Mouse (Mus musculus) kidney, adult 8-10 months (tissue): ENCODE measurements around the gene Nkx2-9.

Source experiments
- DNase-seq, 2 experiments: peaks; one replicate each; pipeline ENCODE4 v3.0.0; 2022

Nkx2-9 gene

GRCm38 (mm10) chr12:56612761-56613437 is at the start of gene Nkx2-9:
TSS of gene Nkx2-9 (minus strand) at chr12:56613284.
- DNase-seq: no peak

GRCm38 (mm10) chr12:56637181-56637566 is 24.1 kb upstream of the Nkx2-9 start:
- DNase-seq: peak; percentile 9 to 57

- DNase-seq: peak; percentile 20 to 22
Observed at GRCm38 (mm10) chr12:56636534-56637180, 23.6 kb upstream of the Nkx2-9 start.

- DNase-seq: no peak
Observed at GRCm38 (mm10) chr12:56616088-56616487, 3.0 kb upstream of the Nkx2-9 start.

GRCm38 (mm10) chr12:56615391-56615790 is 2.3 kb upstream of the Nkx2-9 start:
- no peak for DNase-seq

- DNase-seq: no peak
Observed at GRCm38 (mm10) chr12:56614513-56614912, 1.4 kb upstream of the Nkx2-9 start.

- DNase-seq: no peak
Observed at GRCm38 (mm10) chr12:56613916-56614510, 929 bp upstream of the Nkx2-9 start.

- no peak for DNase-seq
Observed at GRCm38 (mm10) chr12:56613438-56613830, 350 bp upstream of the Nkx2-9 start.

GRCm38 (mm10) chr12:56612349-56612735 is 742 bp downstream of the Nkx2-9 start:
- DNase-seq: no peak

GRCm38 (mm10) chr12:56611504-56612348 is 1.4 kb downstream of the Nkx2-9 start:
- DNase-seq: no peak

- no peak for DNase-seq
Observed at GRCm38 (mm10) chr12:56610851-56611250, 2.2 kb downstream of the Nkx2-9 start.

- peak in 1 of 2 experiments; percentile 15 for DNase-seq
Observed at GRCm38 (mm10) chr12:56591722-56592121, 21.4 kb downstream of the Nkx2-9 start.

GRCm38 (mm10) chr12:56587830-56588229 is 25.3 kb downstream of the Nkx2-9 start:
- peak in 1 of 2 experiments; percentile 17 for DNase-seq
